Mouse (Mus musculus): ENCODE results near the gene Gm4952.
"Not testable (repeated sequence)": the region's sequence is repeated elsewhere in the genome, so short reads cannot be mapped to it uniquely, and the experiment has no call there.

Gene Gm4952

GRCm38 (mm10) chr19:12598674-12599073 lies 1.1 kb upstream of the Gm4952 start:
- in situ Hi-C loops (cut with MboI; ENCODE audit: low sequenced_read_pairs): loop anchor here (10.0 kb wide), 1 partner anchor 206 kb away; no protein-coding TSS in a partner anchor

- in situ Hi-C loops (cut with MboI; ENCODE audit: low sequenced_read_pairs): no loop called here
Measured at GRCm38 (mm10) chr19:12600684-12601480, 1.1 kb downstream of the Gm4952 start.

- in situ Hi-C loops (cut with MboI; ENCODE audit: low sequenced_read_pairs): no loop called here
Measured at GRCm38 (mm10) chr19:12608336-12608735, 8.6 kb downstream of the Gm4952 start.

GRCm38 (mm10) chr19:12613646-12614045 lies 13.9 kb downstream of the Gm4952 start:
- in situ Hi-C loops (cut with MboI; ENCODE audit: low sequenced_read_pairs): no loop called here

GRCm38 (mm10) chr19:12633176-12633575 lies 33.4 kb downstream of the Gm4952 start, which contains the start of gene Glyat:
Glyat (plus strand) TSS chr19:12633308.
- in situ Hi-C loops (cut with MboI; ENCODE audit: low sequenced_read_pairs): no loop called here

GRCm38 (mm10) chr19:12634259-12634658 lies 34.5 kb downstream of the Gm4952 start:
- in situ Hi-C loops (cut with MboI; ENCODE audit: low sequenced_read_pairs): no loop called here

- in situ Hi-C loops (cut with MboI; ENCODE audit: low sequenced_read_pairs): no loop called here
Measured at GRCm38 (mm10) chr19:12634963-12635362, 35.2 kb downstream of the Gm4952 start.

- in situ Hi-C loops (cut with MboI; ENCODE audit: low sequenced_read_pairs): no loop called here
Measured at GRCm38 (mm10) chr19:12636863-12637262, 37.1 kb downstream of the Gm4952 start.

GRCm38 (mm10) chr19:12638049-12638448 lies 38.3 kb downstream of the Gm4952 start:
- in situ Hi-C loops (cut with MboI; ENCODE audit: low sequenced_read_pairs): no loop called here

GRCm38 (mm10) chr19:12649511-12649910 lies 49.7 kb downstream of the Gm4952 start:
- in situ Hi-C loops (cut with MboI; ENCODE audit: low sequenced_read_pairs): no loop called here

GRCm38 (mm10) chr19:12666156-12666555 lies 66.4 kb downstream of the Gm4952 start:
- in situ Hi-C loops (cut with MboI; ENCODE audit: low sequenced_read_pairs): no loop called here

- in situ Hi-C loops (cut with MboI; ENCODE audit: low sequenced_read_pairs): not testable (repeated sequence)
Measured at GRCm38 (mm10) chr19:12668601-12669000, 68.8 kb downstream of the Gm4952 start.

GRCm38 (mm10) chr19:12670139-12670538 lies 70.4 kb downstream of the Gm4952 start, which contains the start of gene Olfr1442:
Olfr1442 (plus strand) TSS chr19:12670439.
- in situ Hi-C loops (cut with MboI; ENCODE audit: low sequenced_read_pairs): no loop called here

GRCm38 (mm10) chr19:12671051-12671450 lies 71.3 kb downstream of the Gm4952 start:
- in situ Hi-C loops (cut with MboI; ENCODE audit: low sequenced_read_pairs): no loop called here

- in situ Hi-C loops (cut with MboI; ENCODE audit: low sequenced_read_pairs): no loop called here
Measured at GRCm38 (mm10) chr19:12677812-12678211, 78.0 kb downstream of the Gm4952 start, which contains the start of gene Olfr1443. Olfr1443 (plus strand) TSS chr19:12678112.
